Mouse (Mus musculus) embryo, embryonic 10 days (tissue): Measurements from ENCODE around the gene Rps3.
"Not testable (repeated sequence)": the region's sequence is repeated elsewhere in the genome, so short reads cannot be mapped to it uniquely, and the experiment has no call there.

ENCODE experiments used
- DNase-seq: peaks from one replicate; pipeline ENCODE4 v3.0.0-alpha.2; 2015; ENCODE audit warnings: low spot score

Rps3 gene

DNA sequence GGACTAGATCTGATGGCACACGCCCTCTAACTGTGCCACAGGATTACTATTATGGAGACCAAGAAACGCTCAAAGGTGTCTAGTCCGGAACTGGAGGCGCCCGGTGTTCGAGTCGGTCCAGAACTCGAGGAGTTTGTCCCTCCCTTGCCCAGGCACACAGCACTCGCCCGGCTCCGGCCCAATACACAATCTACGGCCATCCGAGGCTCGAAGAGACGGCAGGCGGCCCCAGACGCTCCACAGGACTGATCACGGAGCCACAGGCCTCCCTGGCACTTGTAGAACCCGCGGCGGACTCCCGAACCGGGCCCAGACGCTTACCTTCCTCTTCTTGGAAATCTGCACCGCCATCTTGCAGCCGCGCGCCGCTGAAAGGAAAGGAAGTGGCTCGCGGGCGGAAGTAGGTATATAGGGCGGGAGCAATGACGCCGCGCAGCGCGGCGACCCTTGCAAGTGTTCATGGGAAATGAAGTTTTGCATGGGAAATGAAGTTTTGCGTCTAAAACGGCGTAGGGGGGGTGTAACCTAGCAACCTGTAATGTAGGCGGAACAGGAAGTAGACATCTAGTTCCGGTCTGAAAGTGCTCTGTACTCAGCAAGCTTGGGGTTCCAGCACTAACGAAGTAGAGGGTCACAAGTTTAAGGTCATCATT lies at the start of gene Rps3:
Gene Rps3, minus strand, starts transcription at position 468 of the 653 bp plus-strand sequence.
- DNase-seq: peak; percentile 98

DNA sequence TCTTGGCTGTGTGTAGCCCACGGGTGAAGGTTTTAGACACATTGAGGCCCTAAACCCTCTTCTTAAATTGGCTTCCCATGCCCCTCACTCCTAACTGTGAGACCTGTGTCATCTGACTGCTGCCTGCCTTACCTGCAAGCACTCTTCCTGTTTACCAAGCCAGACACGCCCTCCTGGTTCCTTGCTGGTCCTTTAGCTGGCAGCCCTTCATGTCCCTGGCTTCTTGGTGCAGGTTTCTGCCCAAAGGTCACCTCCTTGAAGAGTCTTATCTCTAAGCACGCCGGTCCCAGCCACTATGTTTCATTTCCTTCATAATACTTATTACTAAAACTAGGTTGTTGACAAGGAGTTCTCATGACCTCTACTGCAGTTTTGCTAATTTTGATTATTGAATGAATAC lies 49.0 kb upstream of the Rps3 start:
- DNase-seq: no peak

DNA sequence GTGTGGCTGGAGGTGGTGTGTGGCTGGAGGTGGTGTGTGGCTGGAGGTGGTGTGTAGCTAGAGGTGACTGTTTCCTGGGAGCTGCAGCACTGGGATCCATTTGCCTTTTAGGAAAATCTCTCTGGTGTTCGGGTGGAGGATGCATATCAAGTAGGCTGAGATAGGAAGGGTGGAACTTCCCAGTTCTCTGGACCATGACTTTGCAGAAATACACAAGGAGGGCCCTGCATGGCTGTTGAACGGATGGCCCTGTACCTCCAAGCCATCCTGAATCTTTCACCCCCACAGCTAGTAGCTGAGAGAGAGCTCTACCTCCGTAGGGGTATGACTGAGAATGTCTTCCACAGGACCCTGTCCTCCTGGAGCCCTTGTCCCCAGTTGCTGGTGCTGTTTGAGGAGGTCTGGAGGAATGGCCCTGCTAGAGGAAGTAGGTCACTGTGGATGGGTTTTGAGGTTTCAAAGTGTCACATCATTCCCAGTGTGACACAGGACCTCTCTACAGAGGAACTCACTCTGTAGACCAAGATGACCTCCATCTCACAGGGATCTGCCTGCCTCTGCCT lies 48.0 kb upstream of the Rps3 start:
- DNase-seq: no peak

DNA sequence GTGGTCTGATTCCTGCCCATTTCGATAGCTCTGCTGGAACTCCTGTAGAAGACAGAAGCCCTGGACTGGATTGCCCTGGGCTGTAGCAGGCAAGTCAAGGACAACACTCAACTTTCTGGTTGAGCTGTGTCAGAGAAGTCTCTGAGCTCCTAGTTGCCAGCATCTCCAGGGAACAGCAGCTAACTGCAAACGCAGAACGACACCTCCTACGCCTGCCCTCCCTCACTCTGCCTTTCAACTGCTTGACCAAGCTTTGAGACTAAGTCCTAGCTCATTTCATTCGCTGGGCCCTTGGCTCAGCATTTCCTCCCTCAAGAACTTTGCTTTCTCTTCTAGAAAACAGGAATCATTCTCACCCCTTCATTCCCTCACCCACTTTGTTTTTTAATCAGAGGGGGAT lies 45.9 kb upstream of the Rps3 start:
- DNase-seq: no peak

DNA sequence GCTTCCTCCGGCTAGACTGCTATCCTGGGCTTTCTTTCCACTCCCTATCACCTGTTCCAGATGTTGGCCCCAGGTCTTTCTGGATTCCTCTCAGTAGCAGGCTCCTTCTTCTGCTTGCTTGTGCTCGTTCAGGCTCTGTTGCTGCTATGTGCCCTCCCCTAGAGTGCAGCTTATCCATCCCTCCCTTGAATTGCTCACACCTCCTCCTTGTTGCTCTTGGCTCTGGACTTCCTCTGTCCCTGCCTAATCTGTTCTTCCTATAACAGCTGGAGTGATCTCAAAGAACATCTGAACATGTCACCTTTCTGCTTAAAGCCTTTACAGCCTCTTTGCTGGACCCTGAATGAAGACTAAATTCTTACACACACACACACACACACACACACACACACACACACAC lies 45.0 kb upstream of the Rps3 start:
- DNase-seq: no peak

DNA sequence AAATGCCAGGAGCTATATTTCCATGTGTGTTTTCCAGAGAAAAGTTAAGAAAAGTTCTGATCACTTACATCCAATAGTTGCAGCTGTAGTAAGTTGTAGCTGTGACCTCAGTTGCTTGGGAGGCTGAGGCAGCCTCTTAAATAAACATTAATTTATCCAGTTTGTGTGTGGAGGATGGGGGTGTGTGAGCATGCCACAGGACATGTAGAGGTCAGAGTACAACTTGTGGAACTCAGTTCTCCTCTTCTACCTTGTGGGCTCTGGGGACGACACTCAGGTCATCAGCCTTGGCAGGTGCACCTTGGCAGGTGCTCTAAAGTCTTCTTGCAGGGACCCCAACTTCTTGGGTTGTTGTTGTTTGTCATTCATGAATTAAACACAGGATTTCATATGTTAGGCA lies 40.3 kb upstream of the Rps3 start:
- DNase-seq: no peak

DNA sequence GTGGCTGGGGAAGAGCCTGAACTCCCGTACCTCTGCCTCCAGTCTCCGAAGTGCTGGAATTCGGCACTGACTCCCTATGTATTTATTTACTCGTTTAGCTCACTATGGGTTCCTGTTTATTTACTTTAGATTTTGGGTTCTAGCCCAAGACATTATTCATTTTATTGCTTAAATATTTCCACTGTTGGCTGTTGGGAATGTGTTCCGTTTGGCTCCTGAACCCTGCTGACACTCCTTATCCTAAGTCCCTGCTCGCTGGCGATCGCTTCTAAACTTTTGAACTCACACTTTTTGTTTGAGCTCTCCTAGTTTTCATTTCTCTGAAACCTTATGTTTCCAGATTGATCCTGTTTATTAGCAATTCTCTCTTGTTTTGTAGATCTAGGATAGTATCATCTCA lies 39.6 kb upstream of the Rps3 start:
- DNase-seq: no peak

DNA sequence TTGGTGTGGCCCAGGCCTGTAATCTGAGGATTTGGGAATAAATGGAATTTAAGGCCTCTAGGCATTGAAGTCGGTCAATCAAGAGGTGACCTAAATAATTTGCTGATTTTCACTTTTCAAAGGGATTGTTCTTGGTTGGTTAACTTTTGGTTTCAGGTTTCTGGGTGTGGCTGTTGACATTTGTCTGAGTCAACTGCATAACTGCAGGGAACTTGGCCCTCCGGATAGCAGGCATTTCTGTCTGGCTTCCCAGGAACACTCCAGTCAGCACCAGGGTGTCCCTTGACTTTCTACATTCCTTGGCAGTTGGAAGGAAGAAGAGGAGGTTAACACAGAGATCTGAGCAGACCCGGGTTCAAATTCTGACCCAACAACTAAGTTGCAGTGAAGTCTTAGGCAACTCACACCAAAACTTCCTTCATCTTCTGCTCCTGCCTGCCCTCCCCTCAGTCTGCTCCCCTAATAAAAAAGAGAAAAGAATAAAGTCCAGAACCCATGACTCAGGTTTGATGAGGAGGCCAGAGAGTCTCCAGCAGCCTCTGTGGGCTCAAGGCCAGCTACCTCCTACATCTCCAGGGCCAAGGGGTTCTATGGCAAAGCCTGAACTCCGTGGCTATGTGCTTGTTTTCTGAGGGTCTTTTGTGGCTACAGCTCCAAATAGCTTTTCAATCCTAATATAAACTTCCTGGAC lies 35.6 kb upstream of the Rps3 start:
- no peak for DNase-seq

DNA sequence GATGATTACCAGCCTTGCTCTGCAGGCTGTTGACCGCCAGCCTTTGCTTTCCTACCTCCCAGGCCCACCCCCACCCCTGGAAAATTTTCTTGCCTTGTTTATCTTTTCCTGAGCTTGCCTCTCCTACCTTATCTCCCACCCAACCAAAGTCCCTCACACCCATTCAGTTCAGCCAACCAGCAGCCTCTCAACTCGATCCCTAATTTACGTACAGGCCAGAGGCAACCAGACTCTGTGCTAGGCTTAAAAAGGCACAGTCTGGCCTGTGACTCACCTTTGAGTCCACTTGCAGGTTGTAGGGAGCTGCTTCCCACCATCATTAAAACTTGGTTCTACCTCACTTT lies 33.2 kb upstream of the Rps3 start:
- no peak for DNase-seq

DNA sequence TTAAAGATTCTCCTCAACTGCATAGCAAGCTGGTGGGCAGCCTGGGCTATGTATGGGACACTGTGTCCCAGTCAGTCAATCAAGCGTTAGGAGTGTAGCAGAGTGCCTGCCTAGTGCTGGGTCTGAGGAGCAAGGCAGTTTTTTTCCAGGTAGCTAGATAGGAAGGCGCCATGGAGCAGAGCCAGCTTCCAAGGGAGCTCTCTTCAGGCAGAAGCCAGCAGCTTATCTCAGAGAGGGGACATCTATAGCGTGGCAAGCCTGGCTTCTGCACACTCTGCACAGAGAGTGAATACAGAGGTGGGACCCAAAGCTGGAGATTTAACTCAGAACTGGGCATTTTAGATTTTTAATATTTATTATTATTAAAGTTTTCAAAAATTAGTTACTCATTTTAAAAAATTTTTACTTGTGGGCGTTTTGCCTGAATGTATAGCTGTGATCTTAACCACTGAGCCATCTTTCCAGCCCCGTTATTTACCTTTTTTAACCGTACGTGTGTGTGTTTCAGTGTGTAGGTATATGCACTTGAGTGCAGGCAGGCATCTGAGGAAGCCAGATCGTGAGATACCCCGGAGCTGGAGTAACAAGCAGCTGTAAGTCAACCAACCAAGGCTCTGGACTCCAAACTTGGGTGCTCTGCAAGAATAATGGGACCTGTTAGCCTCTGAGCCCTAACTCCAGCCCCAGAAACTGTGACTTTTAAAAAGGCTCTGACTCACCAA lies 32.7 kb upstream of the Rps3 start:
- no peak for DNase-seq

DNA sequence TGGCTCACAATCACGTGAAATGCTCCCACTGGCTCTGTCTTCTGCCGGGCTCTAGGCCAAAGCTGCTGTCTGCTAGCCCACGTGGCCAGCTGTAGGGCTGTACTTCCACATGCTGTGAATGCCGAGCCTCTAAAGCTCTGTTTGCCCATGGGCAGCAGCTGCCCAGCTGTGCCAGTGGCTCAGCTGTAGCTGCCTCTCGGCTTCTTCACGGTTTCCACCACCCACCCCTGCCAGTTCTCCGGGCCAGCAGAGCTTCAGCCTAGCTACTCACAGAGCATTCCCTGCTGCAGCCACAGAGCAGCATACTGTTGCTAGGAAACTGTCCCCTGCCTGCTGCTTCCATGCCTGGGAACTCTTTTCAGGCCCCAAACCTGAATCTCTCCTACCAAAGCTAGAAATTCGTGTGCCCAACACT lies 26.6 kb upstream of the Rps3 start:
- peak; percentile 30 for DNase-seq

DNA sequence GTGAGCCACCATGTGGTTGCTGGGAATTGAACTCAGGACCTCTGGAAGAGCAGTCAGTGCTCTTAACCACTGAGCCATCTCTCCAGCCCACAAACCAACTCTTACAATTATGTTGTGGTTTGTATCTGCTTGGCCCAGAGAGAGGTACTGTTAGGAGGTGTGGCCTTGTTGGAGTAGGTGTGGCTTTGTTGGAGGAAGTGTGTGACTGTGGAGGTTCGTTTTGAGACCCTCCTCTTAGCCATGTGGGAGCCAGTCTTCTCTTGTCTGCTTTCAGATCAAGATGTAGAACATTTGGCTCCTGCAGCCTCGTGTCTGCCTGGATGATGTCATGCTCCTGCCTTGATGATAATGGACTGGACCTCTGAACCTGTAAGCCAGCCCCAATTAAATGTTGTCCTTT lies 24.6 kb upstream of the Rps3 start:
- not testable (repeated sequence) for DNase-seq

DNA sequence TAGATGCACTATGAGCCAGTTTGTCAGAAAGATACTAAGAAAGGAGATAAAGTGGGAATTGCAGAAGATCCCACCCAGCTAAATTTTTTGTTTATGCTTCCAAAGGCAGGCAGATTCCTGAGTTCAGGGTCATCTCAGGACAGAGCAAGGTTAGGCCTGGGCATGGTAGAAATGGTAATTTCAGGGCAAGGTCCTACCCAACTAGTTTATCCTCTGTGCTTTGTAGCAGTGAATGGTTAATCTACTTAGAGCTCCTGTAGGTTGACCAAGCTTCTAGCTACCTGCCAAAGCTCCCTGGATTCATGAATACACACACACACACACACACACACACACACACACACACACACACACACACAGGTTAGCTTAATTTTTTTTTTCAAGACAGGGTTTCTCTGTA lies 21.0 kb upstream of the Rps3 start:
- no peak for DNase-seq

DNA sequence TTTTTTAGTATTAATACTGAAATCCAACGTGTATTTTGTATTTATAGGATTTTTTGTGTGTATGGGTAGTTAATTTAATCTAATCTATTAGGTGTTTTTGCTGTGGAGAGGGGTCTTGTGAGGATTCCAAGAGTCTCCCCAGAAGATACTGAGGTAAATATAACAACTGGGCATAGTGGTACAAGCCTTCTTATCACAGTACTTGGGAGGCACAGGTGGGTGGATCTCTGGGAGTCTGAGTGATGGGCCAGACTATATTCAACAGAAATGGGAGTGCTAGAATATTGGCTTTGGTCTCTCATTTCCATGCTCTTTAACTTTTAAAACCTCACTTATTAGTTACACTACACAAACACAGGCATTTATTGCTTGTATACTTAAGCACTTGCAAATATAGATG lies 17.6 kb upstream of the Rps3 start:
- DNase-seq: no peak

DNA sequence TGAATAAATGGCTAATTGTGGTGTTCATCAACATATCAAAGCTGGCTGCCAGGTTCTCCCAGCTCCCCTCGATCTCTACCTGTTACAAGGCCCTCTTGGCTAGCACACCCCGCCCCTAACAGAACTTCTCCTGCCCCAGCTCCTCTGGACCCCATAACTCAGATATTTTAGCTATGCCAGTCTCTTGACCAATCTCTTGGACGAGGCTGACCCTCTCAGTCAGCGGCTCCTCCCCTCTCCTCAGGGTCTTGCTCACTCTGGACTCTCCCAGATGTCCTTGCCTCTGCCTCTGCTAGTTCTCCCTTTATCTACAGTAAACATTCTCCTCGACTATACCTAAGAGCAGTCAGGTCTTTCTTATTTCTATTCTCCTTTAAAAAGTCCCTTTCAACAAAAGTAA lies 17.1 kb upstream of the Rps3 start:
- DNase-seq: peak; percentile 50

DNA sequence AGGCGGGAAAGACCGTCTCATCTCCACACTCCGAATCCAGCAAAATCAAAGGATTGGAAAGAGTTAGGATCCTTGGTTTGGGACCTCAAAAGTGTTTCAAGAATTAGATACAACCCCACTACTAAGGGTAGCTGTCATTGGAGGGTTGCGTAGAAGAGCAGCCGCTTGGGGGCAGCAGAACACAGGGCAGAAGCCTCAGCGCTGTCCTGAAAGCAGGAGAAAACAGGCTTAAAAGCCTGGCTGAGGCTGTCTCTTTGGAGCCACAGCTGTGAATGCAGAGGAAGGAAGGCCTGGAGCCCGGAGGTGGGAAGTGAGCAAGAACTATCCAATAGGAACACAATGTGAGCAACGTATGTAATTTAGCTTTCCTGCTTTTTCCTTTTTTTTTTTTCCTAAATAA lies 16.7 kb upstream of the Rps3 start:
- DNase-seq: peak; percentile 91

DNA sequence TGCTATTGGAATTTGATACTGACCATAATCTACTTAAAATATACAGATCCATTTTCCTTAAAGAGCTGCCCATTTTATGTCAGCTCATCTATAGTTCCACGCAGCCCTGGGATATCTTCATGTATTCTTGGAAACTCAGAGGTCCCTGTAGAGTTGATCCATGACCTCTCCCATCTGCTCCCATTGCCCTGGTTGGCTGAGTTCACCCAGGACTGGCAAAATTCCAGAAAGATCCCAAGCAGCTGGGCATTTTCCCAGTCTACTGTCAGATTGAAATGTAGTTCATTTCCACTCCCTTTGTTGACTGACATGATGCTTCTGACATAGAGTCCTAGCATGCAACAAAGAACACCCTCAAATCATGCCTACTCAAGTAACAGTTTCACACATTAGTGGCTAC lies 15.6 kb upstream of the Rps3 start:
- no peak for DNase-seq

DNA sequence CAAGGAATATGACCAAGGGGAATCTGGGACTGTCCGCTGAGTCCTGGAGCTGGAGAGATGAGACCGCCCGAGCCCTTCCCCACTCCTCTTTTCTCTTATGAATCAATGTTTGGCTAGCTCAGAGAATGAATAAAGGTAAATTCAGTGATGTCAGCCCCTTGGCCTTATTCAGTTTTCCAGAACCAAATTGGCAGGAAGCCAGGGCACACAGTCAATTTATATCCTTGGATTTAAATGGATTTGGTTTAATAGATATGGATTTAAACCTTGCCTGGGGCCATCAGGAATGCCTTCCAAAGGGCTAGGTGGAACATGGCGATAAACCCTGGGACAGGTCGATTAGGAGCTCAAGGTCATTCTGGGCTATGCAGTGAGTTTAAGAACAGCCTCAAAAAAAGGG lies 6.2 kb upstream of the Rps3 start:
- DNase-seq: no peak

DNA sequence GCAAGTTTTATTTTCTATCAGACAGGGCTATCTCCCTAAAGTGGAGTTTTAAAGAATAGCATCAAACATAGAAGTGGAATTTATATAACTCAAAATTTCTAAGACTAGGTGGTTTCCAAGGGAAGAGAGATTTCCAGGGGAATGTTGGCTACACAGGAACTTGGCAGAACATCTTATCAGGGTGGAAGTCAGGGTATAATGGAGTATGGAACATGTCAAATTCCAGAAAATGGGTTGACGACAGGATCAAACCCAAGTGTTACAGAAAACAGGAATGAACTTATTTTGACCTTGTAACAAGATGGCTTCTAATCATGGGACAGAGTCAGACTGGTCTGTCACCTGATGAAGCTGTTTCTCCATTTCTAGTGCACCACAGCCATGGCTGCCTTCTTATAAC lies 1.1 kb upstream of the Rps3 start:
- DNase-seq: no peak

DNA sequence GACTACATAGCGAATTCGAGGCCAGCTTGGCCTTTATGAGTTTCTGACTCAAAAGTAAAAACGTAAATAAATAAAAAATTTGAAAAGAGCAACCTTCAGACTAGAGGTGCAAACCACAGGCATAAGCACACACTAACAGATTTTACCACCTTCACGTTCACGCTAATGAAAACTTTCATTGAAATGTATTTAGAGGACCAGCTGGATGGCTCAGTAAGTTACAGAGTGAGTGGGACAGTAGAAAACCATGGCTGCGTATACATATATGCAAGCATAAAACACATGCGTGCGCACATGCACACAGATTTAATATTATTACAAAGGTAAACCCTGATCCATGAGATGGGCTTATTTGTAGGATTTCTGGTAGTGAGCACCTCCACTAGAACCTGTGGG lies 384 bp upstream of the Rps3 start:
- no peak for DNase-seq

DNA sequence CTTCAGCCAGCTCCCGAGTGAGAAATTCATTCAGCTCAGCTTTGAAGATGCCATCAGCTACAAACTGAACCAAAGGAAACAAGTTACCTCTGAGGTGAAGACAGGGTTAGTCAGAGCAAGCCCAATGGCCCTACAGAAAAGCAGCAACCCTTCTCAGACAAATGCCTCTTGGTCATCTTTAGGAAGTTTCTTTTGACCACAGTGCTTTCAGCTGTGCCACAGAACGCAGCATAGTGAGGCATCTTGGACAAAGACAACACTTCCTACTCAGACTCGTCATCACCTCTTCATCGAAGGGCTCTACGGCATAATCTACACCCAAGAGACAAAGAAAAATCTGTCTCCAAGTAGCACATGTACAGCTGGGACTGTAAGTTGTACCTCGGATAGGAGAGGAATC lies 901 bp downstream of the Rps3 start:
- no peak for DNase-seq

DNA sequence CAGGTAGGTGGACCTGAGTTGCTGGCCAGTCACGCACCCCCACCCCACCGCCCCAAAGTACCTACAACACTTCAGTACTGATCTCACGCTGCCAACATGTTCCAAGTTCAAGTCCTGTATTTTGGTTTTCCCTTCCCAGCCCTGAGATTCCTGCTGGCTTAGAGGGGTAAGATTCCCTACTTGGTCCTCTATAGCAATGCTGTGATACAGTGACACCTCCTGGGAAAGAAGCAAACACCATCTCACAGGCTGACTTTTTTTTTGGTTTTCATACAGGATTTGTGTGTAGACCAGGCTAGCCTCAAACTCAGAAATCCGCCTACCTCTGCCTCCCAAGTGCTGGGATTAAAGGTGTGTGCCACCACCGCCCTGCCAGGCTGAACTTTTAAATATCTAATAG lies 6.3 kb downstream of the Rps3 start:
- DNase-seq: no peak

DNA sequence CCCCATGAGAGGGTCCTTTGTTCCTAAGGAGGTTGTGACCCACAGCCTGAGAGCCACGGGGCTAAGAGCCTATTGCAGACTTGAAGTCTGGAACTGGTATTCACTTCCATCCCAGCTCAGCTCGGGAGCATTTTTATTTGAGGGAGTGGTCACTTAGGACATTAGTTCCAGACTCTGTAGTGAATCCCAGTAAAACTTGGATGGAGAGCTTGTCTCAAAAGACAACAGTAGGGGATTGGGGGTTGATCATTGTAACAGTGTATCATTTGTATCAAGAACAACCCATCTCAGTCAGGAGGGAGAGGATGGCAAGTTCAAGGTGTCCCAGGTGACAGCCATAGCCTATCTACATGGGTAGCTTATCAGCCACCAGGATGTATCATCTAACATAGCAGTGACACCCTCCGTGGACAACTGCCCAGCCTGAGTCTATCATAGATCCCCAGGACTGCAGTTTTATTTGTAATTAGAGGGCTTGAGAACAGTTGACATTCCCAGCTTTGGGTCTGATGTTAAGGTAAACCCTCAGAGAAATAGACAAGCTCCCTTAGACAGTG lies 6.9 kb downstream of the Rps3 start:
- no peak for DNase-seq
